Mouse (Mus musculus) C2C12 (cell line): ENCODE measurements at regions not wholly inside any gene's neighbourhood (a gene's known extent, or its start where the extent isn't known, plus 50 kb on each side); places are given as distances from the start of the nearest gene placed in this dataset.

Experiments
- CTCF ChIP-seq: IDR thresholded peaks from one replicate; pipeline ENCODE4 v1.5.1; 2011; ENCODE audit not compliant: control insufficient read depth, insufficient read depth, insufficient read length
- MAX ChIP-seq: IDR thresholded peaks from one replicate; pipeline ENCODE4 v1.6.1; 2011; ENCODE audit warnings: mild to moderate bottlenecking, control low read depth

DNA sequence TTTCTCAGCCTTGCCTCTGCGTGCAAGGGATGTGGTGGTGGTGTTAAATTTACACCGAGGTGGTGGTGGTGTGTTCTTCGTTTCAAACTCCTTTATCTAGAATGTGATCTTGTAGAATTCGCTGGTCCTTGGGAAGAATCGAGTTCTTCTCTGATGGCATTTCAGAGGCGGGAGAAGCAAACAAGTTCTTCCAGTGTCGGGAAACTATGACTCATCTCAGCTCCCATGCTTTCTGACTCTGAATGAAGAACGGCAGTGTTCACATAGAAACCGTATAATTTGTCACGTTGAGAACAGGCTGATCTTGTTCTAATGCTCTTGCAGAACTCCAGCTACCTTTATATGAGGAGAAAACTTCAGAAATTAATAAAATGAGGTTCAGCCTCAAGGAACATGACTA, 332.6 kb downstream of the Klf5 start:
- TF ChIP-seq CTCF (no peak), MAX (peak; percentile 47)
